9 mouse cellular contexts compared by ENCODE assay signal in the genomic region with DNA sequence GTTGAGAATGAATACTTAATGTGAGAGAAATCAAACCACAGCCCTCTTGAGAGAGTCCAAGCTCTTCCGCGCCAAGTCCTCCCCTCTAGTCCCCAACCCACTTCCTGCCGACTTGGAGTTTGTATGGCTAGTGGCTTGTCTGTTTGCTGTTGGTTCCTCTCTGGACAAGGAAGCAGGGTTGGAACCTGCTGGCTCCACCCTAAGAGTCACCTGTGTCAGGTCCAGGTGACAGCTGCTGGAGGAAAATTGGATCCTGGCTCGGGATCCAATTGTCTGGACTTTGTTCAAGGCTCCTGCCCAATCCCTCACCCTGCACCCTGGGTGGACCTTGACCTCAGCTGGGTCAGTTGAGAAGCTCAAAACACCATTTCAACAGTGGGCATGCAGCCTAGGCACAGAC. TPM values are rescaled to one million over a fixed set of nuclear protein-coding genes. Genes with fewer than 3 reads are reported as not detected.
DNase-seq lines count a peak whose midpoint lies in the region; ATAC-seq and TF ChIP-seq lines count a peak whose summit lies in the region.
"Had no signal": no experiment of that assay in that cellular context is flagged by ENCODE, and none has a peak within 500 bp of the region (broad histone marks: within the 10 kb centered on the region; RNA-seq: fewer than 3 reads in every experiment).

No protein-coding gene starts in this region.

- TF ChIP-seq POLR2A in small intestine, adult 2 months (IDR thresholded peaks at IDR 0.05; ENCODE audit: low read depth, low read length): peak; percentile 60

- no peak for TF ChIP-seq CTCF in small intestine, adult 2 months (IDR thresholded peaks at IDR 0.05; ENCODE audit: extremely low read depth, insufficient read length, insufficient replicate concordance, low read depth, low read length)

- H3K27me3 ChIP-seq in midbrain, embryonic 10.5 days (ENCODE audit: low read depth, poor library complexity, severe bottlenecking): no peaks in the 10 kb centered on the region
- H3K27me3 ChIP-seq in midbrain, embryonic 11.5 days (ENCODE audit: control insufficient read depth, insufficient read depth, low read length): no peaks in the 10 kb centered on the region
- H3K27me3 ChIP-seq in small intestine, adult 2 months (ENCODE audit: control insufficient read depth, insufficient read depth, low read length): no peaks in the 10 kb centered on the region

- no peak for ATAC-seq in cerebellum, adult (ENCODE audit: insufficient number of reproducible peaks, low FRiP score, low TSS enrichment)
- ATAC-seq in midbrain, embryonic 11.5 days (ENCODE audit: low FRiP score): no peak
- ATAC-seq: forebrain, embryonic 14.5 days had no signal

- peak overlapping the region; percentile 63 for H3K27ac ChIP-seq in midbrain, embryonic 10.5 days (replicated peaks)
- no peak overlapping the region for H3K27ac ChIP-seq in midbrain, embryonic 11.5 days (ENCODE audit: low read depth, low read length)
- H3K27ac ChIP-seq in small intestine, adult 2 months (ENCODE audit: insufficient read depth, low read depth, low read length): peak overlapping the region; percentile 91

- H3K4me3 ChIP-seq in midbrain, embryonic 10.5 days: no peak overlapping the region
- no peak overlapping the region for H3K4me3 ChIP-seq in midbrain, embryonic 11.5 days (ENCODE audit: low read depth, low read length)
- H3K4me3 ChIP-seq in small intestine, adult 2 months (ENCODE audit: low read depth, low read length): no peak overlapping the region

- no peak overlapping the region; the same call in 1 of the 2 replicates for H3K9ac ChIP-seq in midbrain, embryonic 11.5 days (ENCODE audit: low read length)

- peaks cover 100% of the 10 kb centered on the region for H3K4me1 ChIP-seq in midbrain, embryonic 10.5 days
- peaks cover 80% of the 10 kb centered on the region for H3K4me1 ChIP-seq in midbrain, embryonic 11.5 days (ENCODE audit: control insufficient read depth, insufficient read depth, low read length)
- peaks cover 64% of the 10 kb centered on the region for H3K4me1 ChIP-seq in small intestine, adult 2 months (ENCODE audit: control insufficient read depth, insufficient read depth, insufficient read length, low read length)

- H3K9me3 ChIP-seq in midbrain, embryonic 10.5 days (replicated peaks): no peaks in the 10 kb centered on the region
- H3K9me3 ChIP-seq in midbrain, embryonic 11.5 days (ENCODE audit: control insufficient read depth, low read length): no peaks in the 10 kb centered on the region

- H3K36me3 ChIP-seq in midbrain, embryonic 10.5 days: peaks cover 6% of the 10 kb centered on the region; the same call in 1 of the 2 replicates
- H3K36me3 ChIP-seq in midbrain, embryonic 11.5 days (ENCODE audit: control insufficient read depth, insufficient read depth, low read length): no peaks in the 10 kb centered on the region
- H3K36me3 ChIP-seq in small intestine, adult 2 months (ENCODE audit: control insufficient read depth, insufficient read depth, low read length): no peaks in the 10 kb centered on the region

- no peak overlapping the region for H3K4me2 ChIP-seq in midbrain, embryonic 11.5 days

- WGBS in midbrain, embryonic 10.5 days: 82% methylated on average over 4 of the region's 4 CpGs
- WGBS in midbrain, embryonic 11.5 days: 74% methylated on average over 4 of the region's 4 CpGs
- WGBS in small intestine, adult 2 months: 9% methylated on average over 4 of the region's 4 CpGs

- DNase-seq in cerebellum, adult 11 months: peak; percentile 32
- no peak for DNase-seq in midbrain, embryonic 10.5 days (ENCODE audit: low spot score)
- no peak for DNase-seq in midbrain, embryonic 11.5 days (ENCODE audit: low spot score, missing footprints)
- DNase-seq in kidney, postnatal 10 days: peak; percentile 70
- no peak for DNase-seq in ovary, adult 18-20 months (ENCODE audit: low spot score)
- no peak for DNase-seq in urinary bladder, adult 2 months (ENCODE audit: low spot score)

RNA-seq across cellular contexts. Expression of a gene that starts 7.4 kb away (rescaled TPM):
- polyA plus RNA-seq in midbrain, embryonic 10.5 days (2016; fragmentation: Nextera tagmentation; extraction: Ambion mirVana): 42.2 and 55.8 TPM in 2 replicates
- 47.7 and 51.5 TPM in 2 replicates for polyA plus RNA-seq in midbrain, embryonic 11.5 days (2014; fragmentation: Nextera tagmentation; extraction: Ambion mirVana)
- polyA plus RNA-seq in small intestine, adult 2 months (2012; rRNA removed): 35.0 and 91.5 TPM in 2 replicates
- 15.3 and 31.4 TPM in 2 replicates for polyA plus RNA-seq in urinary bladder, adult 2 months (2012; rRNA removed)

Comparison
In these comparisons a context has a peak if more than half of its experiments do, and no peak if none do; other contexts are left out.
1. DNase-seq: peak in cerebellum, adult 11 months (single experiment) and kidney, postnatal 10 days (single experiment); none in midbrain, embryonic 10.5 days (single experiment), midbrain, embryonic 11.5 days (single experiment), ovary, adult 18-20 months (single experiment) and urinary bladder, adult 2 months (single experiment).